Mouse (Mus musculus) NIH3T3 (cell line): ENCODE data around the gene Nup188.
A peak's percentile ranks its signal among the peaks of the same experiment; 100 is the strongest.

Experiments
- DNase-seq: peaks from one replicate; pipeline ENCODE4 v3.0.0-alpha.2; 2012; ENCODE audit warnings: low read depth

Nup188 gene

GRCm38 (mm10) chr2:30351149-30351548, 65.0 kb downstream of the Nup188 start:
- peak; percentile 87 for DNase-seq

GRCm38 (mm10) chr2:30355861-30356260, 69.7 kb downstream of the Nup188 start:
- DNase-seq, result no peak

- DNase-seq, result peak; percentile 18
Observed at GRCm38 (mm10) chr2:30356266-30356665, 70.1 kb downstream of the Nup188 start.

GRCm38 (mm10) chr2:30356906-30357305, 70.7 kb downstream of the Nup188 start:
- DNase-seq, result no peak

- DNase-seq, result no peak
Observed at GRCm38 (mm10) chr2:30357552-30358510, 71.6 kb downstream of the Nup188 start.

GRCm38 (mm10) chr2:30358533-30359531, 72.6 kb downstream of the Nup188 start, which contains the start of gene Sh3glb2:
Gene Sh3glb2, minus strand, starts transcription at chr2:30359337.
- DNase-seq, result peak; percentile 92

- DNase-seq, result no peak
Observed at GRCm38 (mm10) chr2:30360626-30361025, 74.4 kb downstream of the Nup188 start.

- peak; percentile 48 for DNase-seq
Observed at GRCm38 (mm10) chr2:30362865-30363264, 76.7 kb downstream of the Nup188 start.

GRCm38 (mm10) chr2:30363773-30364650, 77.8 kb downstream of the Nup188 start, which contains the start of gene Miga2:
Gene Miga2, plus strand, starts transcription at chr2:30364233.
- peak; percentile 99 for DNase-seq

- DNase-seq, result no peak
Observed at GRCm38 (mm10) chr2:30365281-30366069, 79.3 kb downstream of the Nup188 start.

- no peak for DNase-seq
Observed at GRCm38 (mm10) chr2:30366203-30366602, 80.0 kb downstream of the Nup188 start.

GRCm38 (mm10) chr2:30371544-30371943, 85.3 kb downstream of the Nup188 start:
- no peak for DNase-seq

- DNase-seq, result no peak
Observed at GRCm38 (mm10) chr2:30372726-30373125, 86.5 kb downstream of the Nup188 start.

GRCm38 (mm10) chr2:30375893-30376292, 89.7 kb downstream of the Nup188 start:
- DNase-seq, result no peak

- DNase-seq, result no peak
Observed at GRCm38 (mm10) chr2:30377721-30378120, 91.5 kb downstream of the Nup188 start.

GRCm38 (mm10) chr2:30379307-30379706, 93.1 kb downstream of the Nup188 start:
- no peak for DNase-seq

GRCm38 (mm10) chr2:30380564-30381376, 94.6 kb downstream of the Nup188 start:
- no peak for DNase-seq

- no peak for DNase-seq
Observed at GRCm38 (mm10) chr2:30381377-30381725, 95.2 kb downstream of the Nup188 start.

GRCm38 (mm10) chr2:30384814-30385213, 98.6 kb downstream of the Nup188 start:
- DNase-seq, result no peak

- peak; percentile 24 for DNase-seq
Observed at GRCm38 (mm10) chr2:30385591-30385990, 99.4 kb downstream of the Nup188 start.
